Mouse (Mus musculus) CH12.LX (cell line): ENCODE data around the gene Bnc2.

Experiments used
- CTCF ChIP-seq, 2 experiments: IDR thresholded peaks in 1 of 2; conservative IDR thresholded peaks in 1 of 2; 2 replicates each; pipeline ENCODE4 v1.5.1; 2011 to 2012; ENCODE audit warnings: low read depth in 2 of 2, low read length in 2 of 2, improper control_type of control experiment in 1 of 2, inconsistent platforms in 1 of 2, mild to moderate bottlenecking in 1 of 2, moderate library complexity in 1 of 2
- ETS1 ChIP-seq: conservative IDR thresholded peaks from 2 replicates; pipeline ENCODE4 v1.6.1; 2012; ENCODE audit warnings: low read depth, mild to moderate bottlenecking, inconsistent platforms, low read length, improper control_type of control experiment, moderate library complexity
- KAT2A ChIP-seq: IDR thresholded peaks from 2 replicates; pipeline ENCODE4 v1.6.1; 2012; ENCODE audit warnings: low read length, improper control_type of control experiment, inconsistent platforms; ENCODE audit not compliant: insufficient replicate concordance

- TF ChIP-seq CTCF (conservative IDR thresholded peaks at IDR 0.05 in 1 of 2, IDR thresholded peaks at IDR 0.05 in 1 of 2; ENCODE audit: low read depth in 2 of 2, low read length in 2 of 2): no peak
- TF ChIP-seq ETS1: no peak
- TF ChIP-seq KAT2A: no peak
Measured at GRCm38 (mm10) chr4:84639166-84639565, 35.9 kb downstream of the Bnc2 start.
